Mouse (Mus musculus): Measurements from ENCODE around the gene Ccdc78. TPM values are rescaled to one million over a fixed set of nuclear protein-coding genes. Genes with fewer than 3 reads are reported as not detected.

Ccdc78 gene
- polyA plus RNA-seq, 1 experiment from 2014 or later: 0.11 TPM

DNA sequence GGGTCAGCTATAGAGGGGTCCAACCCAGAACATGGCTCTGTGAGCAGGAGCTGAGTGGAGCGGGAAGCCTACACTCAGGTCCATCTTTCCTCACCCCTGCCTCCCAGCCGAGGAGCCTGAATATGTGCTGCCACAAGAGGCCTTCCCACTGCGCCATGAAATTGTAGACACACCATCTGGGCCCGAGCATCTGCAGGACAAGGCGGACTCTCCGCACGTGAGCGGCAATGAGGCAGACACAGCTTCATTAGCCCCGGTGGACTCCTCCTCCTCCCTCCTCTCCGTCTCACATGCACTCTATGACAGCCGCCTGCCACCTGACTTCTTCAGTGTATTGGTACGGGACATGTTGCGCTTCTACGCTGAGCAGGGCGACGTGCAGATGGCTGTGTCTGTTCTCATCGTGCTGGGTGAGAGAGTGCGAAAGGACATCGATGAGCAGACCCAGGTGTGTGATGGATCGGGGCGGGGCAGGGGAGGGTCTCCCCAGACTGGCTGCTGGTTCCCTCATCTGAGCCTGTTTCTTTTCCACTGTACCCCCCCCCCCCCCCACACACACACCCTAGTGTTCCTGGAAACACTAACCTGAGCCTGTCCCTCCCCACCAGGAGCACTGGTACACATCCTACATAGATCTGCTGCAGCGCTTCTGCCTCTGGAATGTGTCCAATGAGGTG is 41.3 kb downstream of the Ccdc78 start:
- no peaks in the 10 kb centered on the region for H3K27me3 ChIP-seq (ENCODE audit: control insufficient read depth, insufficient read depth, low read length)
- 90% methylated on average over 22 of the region's 22 CpGs for WGBS
- ATAC-seq (ENCODE audit: low FRiP score): no peak
- H3K4me2 ChIP-seq: no peak overlapping the region
- no peak overlapping the region for H3K27ac ChIP-seq (ENCODE audit: low read depth, low read length)
- no peaks in the 10 kb centered on the region for H3K9me3 ChIP-seq (ENCODE audit: control insufficient read depth, low read length)
- DNase-seq (ENCODE audit: low spot score, missing footprints): no peak
- H3K9ac ChIP-seq (ENCODE audit: low read length): no peak overlapping the region
- H3K4me1 ChIP-seq (ENCODE audit: control insufficient read depth, insufficient read depth, low read length): peaks cover 45% of the 10 kb centered on the region
- H3K36me3 ChIP-seq (ENCODE audit: control insufficient read depth, insufficient read depth, low read length): peaks cover 11% of the 10 kb centered on the region; the same call in 1 of the 2 replicates
- H3K4me3 ChIP-seq (ENCODE audit: low read depth, low read length): no peak overlapping the region

DNA sequence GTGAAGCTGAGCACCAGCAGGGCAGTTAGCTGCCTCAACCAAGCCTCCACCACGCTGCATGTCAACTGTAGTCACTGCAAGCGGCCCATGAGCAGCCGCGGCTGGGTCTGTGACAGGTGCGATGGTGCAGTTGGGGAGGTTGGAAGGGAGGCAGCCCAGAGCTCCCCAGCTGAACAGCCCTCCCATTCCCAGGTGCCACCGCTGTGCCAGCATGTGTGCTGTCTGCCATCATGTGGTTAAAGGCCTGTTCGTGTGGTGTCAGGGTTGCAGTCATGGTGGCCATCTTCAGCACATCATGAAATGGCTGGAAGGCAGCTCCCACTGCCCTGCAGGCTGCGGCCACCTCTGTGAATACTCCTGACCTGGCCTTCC is 41.8 kb downstream of the Ccdc78 start:
- no peaks in the 10 kb centered on the region for H3K27me3 ChIP-seq (ENCODE audit: control insufficient read depth, insufficient read depth, low read length)
- ATAC-seq (ENCODE audit: low FRiP score): no peak
- H3K27ac ChIP-seq (ENCODE audit: low read depth, low read length): no peak overlapping the region
- peak overlapping the region; percentile 90 for H3K4me2 ChIP-seq
- H3K4me1 ChIP-seq (ENCODE audit: control insufficient read depth, insufficient read depth, low read length): peaks cover 45% of the 10 kb centered on the region
- 80% methylated on average over 8 of the region's 8 CpGs for WGBS
- peak overlapping the region; percentile 68 for H3K4me3 ChIP-seq (ENCODE audit: low read depth, low read length)
- peaks cover 11% of the 10 kb centered on the region; the same call in 1 of the 2 replicates for H3K36me3 ChIP-seq (ENCODE audit: control insufficient read depth, insufficient read depth, low read length)
- DNase-seq (ENCODE audit: low spot score, missing footprints): no peak
- no peaks in the 10 kb centered on the region for H3K9me3 ChIP-seq (ENCODE audit: control insufficient read depth, low read length)
- H3K9ac ChIP-seq (ENCODE audit: low read length): peak overlapping the region; percentile 89

- H3K9me3 ChIP-seq (ENCODE audit: control insufficient read depth, low read length): no peaks in the 10 kb centered on the region
- H3K9ac ChIP-seq (ENCODE audit: low read length): peak within 1 kb of the TSS; percentile 89
- peak within 1 kb of the TSS; percentile 87 for H3K27ac ChIP-seq (ENCODE audit: low read depth, low read length)
- H3K4me3 ChIP-seq (ENCODE audit: low read depth, low read length): peak within 1 kb of the TSS; percentile 68
- H3K4me2 ChIP-seq: peak within 1 kb of the TSS; percentile 90
- H3K27me3 ChIP-seq (ENCODE audit: control insufficient read depth, insufficient read depth, low read length): no peaks in the 10 kb centered on the region
- DNase-seq (ENCODE audit: low spot score, missing footprints) (peak; percentile 99), ATAC-seq (ENCODE audit: low FRiP score) (peak; percentile 20)
- under 1% methylated on average over 32 of the region's 32 CpGs for WGBS
- H3K4me1 ChIP-seq (ENCODE audit: control insufficient read depth, insufficient read depth, low read length): peaks cover 47% of the 10 kb centered on the region
- H3K36me3 ChIP-seq (ENCODE audit: control insufficient read depth, insufficient read depth, low read length): peaks cover 11% of the 10 kb centered on the region; the same call in 1 of the 2 replicates
Observed at GRCm38 (mm10) chr17:25828712-25829557, 42.6 kb downstream of the Ccdc78 start, which contains the start of gene Jmjd8. Gene Jmjd8, plus strand, starts transcription at chr17:25828867.

GRCm38 (mm10) chr17:25829558-25830017 is 43.2 kb downstream of the Ccdc78 start:
- H3K9me3 ChIP-seq (ENCODE audit: control insufficient read depth, low read length): no peaks in the 10 kb centered on the region
- H3K27me3 ChIP-seq (ENCODE audit: control insufficient read depth, insufficient read depth, low read length): no peaks in the 10 kb centered on the region
- peaks cover 11% of the 10 kb centered on the region; the same call in 1 of the 2 replicates for H3K36me3 ChIP-seq (ENCODE audit: control insufficient read depth, insufficient read depth, low read length)
- peak overlapping the region; percentile 90 for H3K4me2 ChIP-seq
- H3K9ac ChIP-seq (ENCODE audit: low read length): peak overlapping the region; percentile 89
- peak overlapping the region; percentile 87 for H3K27ac ChIP-seq (ENCODE audit: low read depth, low read length)
- WGBS: 47% methylated on average over 8 of the region's 8 CpGs
- peak overlapping the region; percentile 68 for H3K4me3 ChIP-seq (ENCODE audit: low read depth, low read length)
- ATAC-seq (ENCODE audit: low FRiP score): no peak
- peaks cover 47% of the 10 kb centered on the region for H3K4me1 ChIP-seq (ENCODE audit: control insufficient read depth, insufficient read depth, low read length)
- no peak for DNase-seq (ENCODE audit: low spot score, missing footprints)

DNA sequence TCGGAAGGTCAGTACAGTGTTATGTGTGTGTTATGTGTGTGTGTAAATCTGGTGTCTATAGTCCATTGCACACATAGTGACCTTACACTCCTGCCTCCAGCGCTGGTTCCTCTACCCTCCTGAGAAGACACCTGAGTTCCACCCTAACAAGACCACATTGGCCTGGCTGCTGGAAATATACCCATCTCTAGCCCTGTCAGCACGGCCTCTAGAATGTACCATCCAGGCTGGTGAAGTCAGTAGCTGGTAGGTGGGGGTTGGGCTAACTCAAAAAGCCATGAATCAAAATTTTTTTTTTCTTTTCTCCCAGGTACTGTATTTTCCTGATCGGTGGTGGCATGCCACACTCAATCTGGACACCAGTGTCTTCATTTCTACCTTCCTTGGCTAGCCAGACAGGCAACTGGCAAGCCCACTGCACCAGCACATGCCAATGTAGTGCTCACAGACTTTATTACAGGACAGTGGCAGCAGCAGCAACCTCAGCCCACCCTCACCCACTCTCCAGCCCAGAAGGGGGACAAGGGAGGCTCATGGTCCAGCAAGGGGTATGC is 43.9 kb downstream of the Ccdc78 start:
- Histone ChIP-seq H3K4me3 (ENCODE audit: low read depth, low read length) (peak overlapping the region; percentile 68), H3K9me3 (ENCODE audit: control insufficient read depth, low read length) (no peaks in the 10 kb centered on the region), H3K4me2 (peak overlapping the region; percentile 90; the same call in 1 of the 2 replicates), H3K27me3 (ENCODE audit: control insufficient read depth, insufficient read depth, low read length) (no peaks in the 10 kb centered on the region; the same call in 1 of the 2 replicates), H3K36me3 (ENCODE audit: control insufficient read depth, insufficient read depth, low read length) (peaks cover 11% of the 10 kb centered on the region; the same call in 1 of the 2 replicates), H3K9ac (ENCODE audit: low read length) (no peak overlapping the region; the same call in 1 of the 2 replicates), H3K27ac (ENCODE audit: low read depth, low read length) (no peak overlapping the region), H3K4me1 (ENCODE audit: control insufficient read depth, insufficient read depth, low read length) (peaks cover 46% of the 10 kb centered on the region)
- no peak for ATAC-seq (ENCODE audit: low FRiP score)
- 83% methylated on average over 4 of the region's 4 CpGs for WGBS
- no peak for DNase-seq (ENCODE audit: low spot score, missing footprints)

- H3K27me3 ChIP-seq (ENCODE audit: control insufficient read depth, insufficient read depth, low read length): no peaks in the 10 kb centered on the region; the same call in 1 of the 2 replicates
- no peak for ATAC-seq (ENCODE audit: low FRiP score)
- H3K9me3 ChIP-seq (ENCODE audit: control insufficient read depth, low read length): no peaks in the 10 kb centered on the region
- DNase-seq (ENCODE audit: low spot score, missing footprints): no peak
- peak overlapping the region; percentile 71; the same call in 1 of the 2 replicates for H3K4me3 ChIP-seq (ENCODE audit: low read depth, low read length)
- H3K4me2 ChIP-seq: no peak overlapping the region; the same call in 1 of the 2 replicates
- H3K4me1 ChIP-seq (ENCODE audit: control insufficient read depth, insufficient read depth, low read length): peaks cover 50% of the 10 kb centered on the region
- peaks cover 11% of the 10 kb centered on the region; the same call in 1 of the 2 replicates for H3K36me3 ChIP-seq (ENCODE audit: control insufficient read depth, insufficient read depth, low read length)
- H3K9ac ChIP-seq (ENCODE audit: low read length): no peak overlapping the region
- WGBS: 84% methylated on average over 14 of the region's 14 CpGs
- H3K27ac ChIP-seq (ENCODE audit: low read depth, low read length): no peak overlapping the region
Observed at GRCm38 (mm10) chr17:25830806-25831431, 44.5 kb downstream of the Ccdc78 start.

- ATAC-seq (ENCODE audit: low FRiP score): no peak
- Histone ChIP-seq H3K36me3 (ENCODE audit: control insufficient read depth, insufficient read depth, low read length) (peaks cover 11% of the 10 kb centered on the region; the same call in 1 of the 2 replicates), H3K4me1 (ENCODE audit: control insufficient read depth, insufficient read depth, low read length) (peaks cover 57% of the 10 kb centered on the region), H3K9me3 (ENCODE audit: control insufficient read depth, low read length) (no peaks in the 10 kb centered on the region), H3K4me2 (peak overlapping the region; percentile 96), H3K4me3 (ENCODE audit: low read depth, low read length) (peak overlapping the region; percentile 71), H3K9ac (ENCODE audit: low read length) (peak overlapping the region; percentile 79), H3K27me3 (ENCODE audit: control insufficient read depth, insufficient read depth, low read length) (no peaks in the 10 kb centered on the region; the same call in 1 of the 2 replicates), H3K27ac (ENCODE audit: low read depth, low read length) (no peak overlapping the region)
- no peak for DNase-seq (ENCODE audit: low spot score, missing footprints)
- WGBS: 66% methylated on average over 21 of the region's 21 CpGs
Observed at GRCm38 (mm10) chr17:25831451-25832281, 45.3 kb downstream of the Ccdc78 start.
